Mouse (Mus musculus) MEL (cell line): ENCODE measurements around the gene Ttll1.

Source experiments
- CHD2 ChIP-seq: IDR thresholded peaks from 2 replicates; pipeline ENCODE4 v1.6.1; 2011; ENCODE audit warnings: low read length, improper control_type of control experiment
- CTCF ChIP-seq, 3 experiments: IDR thresholded peaks in 2 of 3; conservative IDR thresholded peaks in 1 of 3; 2 replicates each; pipeline ENCODE4 v1.5.1; 2011 to 2012; ENCODE audit warnings: low read length in 3 of 3, low read depth in 2 of 3, mild to moderate bottlenecking in 2 of 3, improper control_type of control experiment in 1 of 3, inconsistent platforms in 1 of 3, mixed read lengths in 1 of 3, moderate library complexity in 1 of 3; ENCODE audit not compliant: control insufficient read depth in 1 of 3, insufficient read depth in 1 of 3, poor library complexity in 1 of 3, severe bottlenecking in 1 of 3
- EP300 ChIP-seq, 2 experiments: IDR thresholded peaks; 2 replicates each; pipeline ENCODE4 v1.6.1; 2011; ENCODE audit warnings: improper control_type of control experiment in 2 of 2, low read length in 2 of 2, low read depth in 1 of 2, mild to moderate bottlenecking in 1 of 2
- ETS1 ChIP-seq: IDR thresholded peaks from 2 replicates; pipeline ENCODE4 v1.6.1; 2012; ENCODE audit warnings: low read depth, mild to moderate bottlenecking, inconsistent platforms, low read length, improper control_type of control experiment, moderate library complexity
- GATA1 ChIP-seq: IDR thresholded peaks from 2 replicates; pipeline ENCODE4 v1.6.1; 2011; ENCODE audit warnings: low read depth, low read length, improper control_type of control experiment
- HCFC1 ChIP-seq: IDR thresholded peaks from 2 replicates; pipeline ENCODE4 v1.6.1; 2012; ENCODE audit warnings: low read depth, mild to moderate bottlenecking, inconsistent platforms, low read length, improper control_type of control experiment, moderate library complexity
- JUND ChIP-seq: IDR thresholded peaks from 2 replicates; pipeline ENCODE4 v1.6.1; 2011; ENCODE audit warnings: low read depth, mild to moderate bottlenecking, improper control_type of control experiment, low read length
- MAFK ChIP-seq: IDR thresholded peaks from 2 replicates; pipeline ENCODE4 v1.6.1; 2011; ENCODE audit warnings: low read depth, mild to moderate bottlenecking, low read length, improper control_type of control experiment, borderline replicate concordance
- POLR2A ChIP-seq, 2 experiments: IDR thresholded peaks; 2 replicates each; pipeline ENCODE4 v1.6.1; 2011 to 2012; ENCODE audit warnings: low read length in 2 of 2, mild to moderate bottlenecking in 2 of 2, control low read depth in 1 of 2, improper control_type of control experiment in 1 of 2, low read depth in 1 of 2, moderate library complexity in 1 of 2; ENCODE audit not compliant: control insufficient read depth in 1 of 2, insufficient read depth in 1 of 2, poor library complexity in 1 of 2
- RAD21 ChIP-seq: IDR thresholded peaks from 2 replicates; pipeline ENCODE4 v1.6.1; 2011; ENCODE audit warnings: mild to moderate bottlenecking, low read depth, low read length, improper control_type of control experiment
- USF2 ChIP-seq, 2 experiments: IDR thresholded peaks; 2 replicates each; pipeline ENCODE4 v1.6.1; 2011 to 2012; ENCODE audit warnings: improper control_type of control experiment in 2 of 2, low read length in 2 of 2, borderline replicate concordance in 1 of 2, inconsistent platforms in 1 of 2, low read depth in 1 of 2, mild to moderate bottlenecking in 1 of 2; ENCODE audit not compliant: insufficient read depth in 1 of 2

DNA sequence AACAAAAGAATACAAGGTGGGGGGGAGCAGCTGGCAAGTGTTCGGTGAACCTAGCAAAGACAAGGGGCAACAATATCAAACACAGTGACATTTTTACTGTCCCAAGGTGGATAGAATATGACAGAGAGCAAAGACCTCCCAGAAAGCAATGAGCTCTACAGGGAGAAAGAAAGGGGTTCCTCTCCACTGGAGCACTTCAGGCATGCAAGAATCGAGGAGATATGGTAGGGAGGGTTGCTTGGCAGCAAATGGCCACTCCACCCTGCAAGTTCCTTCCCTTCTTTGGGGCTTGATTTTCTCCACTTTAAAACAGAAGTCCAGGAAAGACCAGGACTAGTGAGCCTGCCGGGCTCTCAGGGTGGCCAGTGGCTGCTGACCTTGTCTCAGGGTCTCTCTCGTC, 44.4 kb downstream of the Ttll1 start:
- TF ChIP-seq USF2 (IDR thresholded peaks at IDR 0.05; ENCODE audit: borderline replicate concordance in 1 of 2, insufficient read depth in 1 of 2, low read depth in 1 of 2, low read length in 2 of 2) = no peak
- no peak for TF ChIP-seq GATA1
- TF ChIP-seq POLR2A (IDR thresholded peaks at IDR 0.05; ENCODE audit: control insufficient read depth in 1 of 2, insufficient read depth in 1 of 2, low read depth in 1 of 2, low read length in 2 of 2, poor library complexity in 1 of 2) = no peak
- TF ChIP-seq EP300 (IDR thresholded peaks at IDR 0.05; ENCODE audit: low read depth in 1 of 2, low read length in 2 of 2) = 0 out of 4 replicates have a peak, but pooled peaks of 1 of the 2 experiments have one; percentile 21
- TF ChIP-seq CTCF (IDR thresholded peaks at IDR 0.05 in 2 of 3, conservative IDR thresholded peaks at IDR 0.05 in 1 of 3; ENCODE audit: control insufficient read depth in 1 of 3, insufficient read depth in 1 of 3, low read depth in 2 of 3, low read length in 3 of 3, poor library complexity in 1 of 3, severe bottlenecking in 1 of 3) = no peak
- no peak for TF ChIP-seq HCFC1
- no peak for TF ChIP-seq RAD21
- no peak for TF ChIP-seq CHD2
- no peak for TF ChIP-seq JUND
- no peak for TF ChIP-seq MAFK
- TF ChIP-seq ETS1 = no peak
